Mouse (Mus musculus) thymus, postnatal 25 days (tissue): ENCODE measurements around the gene Prdx6b.

Source experiments
- DNase-seq: peaks from one replicate; pipeline ENCODE4 v3.0.0; 2022

Gene Prdx6b

GRCm38 (mm10) chr2:80327272-80327671 lies 35.0 kb downstream of the Prdx6b start:
- DNase-seq: no peak

GRCm38 (mm10) chr2:80328961-80329653 lies 36.8 kb downstream of the Prdx6b start:
- DNase-seq: no peak

- DNase-seq: no peak
Observed at GRCm38 (mm10) chr2:80340537-80340936, 48.3 kb downstream of the Prdx6b start.
